Mouse (Mus musculus) limb, embryonic 14.5 days (tissue): ENCODE data around the gene Chrm5. TPM values are rescaled to one million over a fixed set of nuclear protein-coding genes. Genes with fewer than 3 reads are reported as not detected.
"Not testable (repeated sequence)": the region's sequence is repeated elsewhere in the genome, so short reads cannot be mapped to it uniquely, and the experiment has no call there.

Source experiments
- ATAC-seq: fragments of 200-750 bp; cut with Nextera tagmentation; 2 replicates; pipeline ENCODE4 v1.8.0; 2017; ENCODE audit warnings: low read depth, moderate number of reproducible peaks, moderate TSS enrichment; ENCODE audit not compliant: low FRiP score
- DNase-seq: peaks from one replicate; pipeline ENCODE4 v3.0.0-alpha.2; 2015; ENCODE audit warnings: low spot score
- H3K27ac ChIP-seq: fragments of 300-500 bp; sonication (generic); replicated peaks from 2 replicates; pipeline ENCODE4 v1.5.1; 2014; ENCODE audit warnings: low read depth, mild to moderate bottlenecking, low read length, moderate library complexity, mixed read lengths
- H3K27me3 ChIP-seq: fragments of 300-500 bp; sonication (generic); 2 replicates; pipeline ENCODE4 v1.6.1; 2014; ENCODE audit warnings: low read length, mixed read lengths; ENCODE audit not compliant: control insufficient read depth, insufficient read depth
- H3K36me3 ChIP-seq: fragments of 300-500 bp; sonication (generic); 2 replicates; pipeline ENCODE4 v1.6.1; 2014; ENCODE audit warnings: mild to moderate bottlenecking, low read length, moderate library complexity, mixed read lengths; ENCODE audit not compliant: control insufficient read depth, insufficient read depth
- H3K4me1 ChIP-seq: fragments of 300-500 bp; sonication (generic); 2 replicates; pipeline ENCODE4 v1.6.1; 2014; ENCODE audit warnings: antibody characterized with exemption, low read length, mixed read lengths; ENCODE audit not compliant: control insufficient read depth, insufficient read depth
- H3K4me2 ChIP-seq: fragments of 300-500 bp; sonication (generic); replicated peaks from 2 replicates; pipeline ENCODE4 v1.6.1; 2014; ENCODE audit warnings: low read depth, mild to moderate bottlenecking, low read length, moderate library complexity; ENCODE audit not compliant: severe bottlenecking
- H3K4me3 ChIP-seq: fragments of 300-500 bp; sonication (generic); replicated peaks from 2 replicates; pipeline ENCODE4 v1.5.1; 2014; ENCODE audit warnings: low read length
- H3K9ac ChIP-seq: fragments of 300-500 bp; sonication (generic); 2 replicates; pipeline ENCODE4 v1.6.1; 2014; ENCODE audit warnings: mild to moderate bottlenecking, low read depth, low read length, moderate library complexity; ENCODE audit not compliant: severe bottlenecking
- H3K9me3 ChIP-seq: fragments of 300-500 bp; sonication (generic); 2 replicates; pipeline ENCODE4 v1.6.1; 2016; ENCODE audit warnings: low read length; ENCODE audit not compliant: control insufficient read depth
- POLR2A ChIP-seq: fragments of 200-500 bp; IDR thresholded peaks from 2 replicates; pipeline ENCODE4 v1.8.0; 2012; ENCODE audit warnings: inconsistent platforms, mild to moderate bottlenecking, moderate library complexity, borderline replicate concordance; ENCODE audit not compliant: insufficient read depth, insufficient read length; ENCODE audit errors: extremely low read depth
- WGBS: fragments of 180-500 bp; shearing (Covaris S2); extraction: QIAGEN DNeasy Blood & Tissue Kit; methylation state at CpG from one replicate; pipeline ENCODE4 v1.1.7; 2014; 5-methylcytosine and 5-hydroxymethylcytosine counted together
- polyA plus RNA-seq, 2 experiments: library from polyadenylated mRNA; depleted of rRNA in 1 of 2; stranded (reverse) in 1 of 2; unstranded in 1 of 2; fragments of >200 nt; fragmentation: Nextera tagmentation in 1 of 2; extraction: Ambion mirVana in 1 of 2; gene quantifications; 2 replicates each; pipeline versions ENCODE4 v1.2.1 to v1.2.3; 2012 to 2014

The Chrm5 gene
- polyA plus RNA-seq, 2 experiments = not detected

DNA sequence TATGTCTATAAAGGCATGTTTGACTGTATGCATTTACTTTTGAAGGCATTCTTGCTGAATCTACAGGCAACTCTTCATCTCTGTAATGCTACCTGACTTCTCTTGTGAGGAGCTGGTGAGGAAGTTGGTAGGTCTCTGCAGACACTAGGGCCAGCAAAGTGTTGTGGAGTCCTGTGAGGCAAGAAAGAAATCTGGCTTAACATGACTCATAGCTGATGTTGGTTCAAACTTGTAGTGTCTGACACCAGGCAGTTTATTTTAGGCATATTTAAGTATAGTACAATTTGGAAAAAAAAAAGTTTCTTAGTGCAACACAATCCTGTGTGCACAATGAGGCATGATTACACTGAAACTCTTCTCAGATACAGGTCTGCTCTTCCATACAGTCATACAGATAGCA is 11.0 kb downstream of the Chrm5 start:
- TF ChIP-seq POLR2A = no peak
- H3K9me3 ChIP-seq = no peaks in the 10 kb centered on the region
- H3K36me3 ChIP-seq = peaks cover 41% of the 10 kb centered on the region
- H3K27ac ChIP-seq = no peak overlapping the region
- no peak overlapping the region for H3K4me3 ChIP-seq
- no peaks in the 10 kb centered on the region for H3K27me3 ChIP-seq
- no peak for ATAC-seq
- no peaks in the 10 kb centered on the region for H3K4me1 ChIP-seq
- H3K4me2 ChIP-seq = no peak overlapping the region
- no peak for DNase-seq
- no peak overlapping the region for H3K9ac ChIP-seq

DNA sequence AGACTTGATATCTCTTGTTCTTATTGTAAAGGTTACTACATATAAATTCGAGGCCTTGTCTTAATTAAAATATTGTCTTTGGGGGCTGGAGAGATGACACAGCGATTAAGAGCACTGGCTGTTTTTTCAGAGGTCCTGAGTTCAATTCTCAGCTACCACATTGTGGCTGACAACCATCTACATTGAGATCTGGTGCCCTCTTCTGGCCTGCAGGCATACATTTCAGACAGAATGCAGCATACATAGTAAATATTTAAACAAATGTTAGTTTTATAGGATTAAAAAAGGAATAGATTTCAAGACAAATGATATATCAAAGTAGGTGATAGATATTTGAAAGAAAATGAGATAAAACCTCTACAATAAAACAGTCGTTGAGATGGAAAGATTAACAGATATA is 20.0 kb downstream of the Chrm5 start:
- DNase-seq = no peak
- Histone ChIP-seq H3K27me3 (no peaks in the 10 kb centered on the region), H3K27ac (no peak overlapping the region), H3K36me3 (peaks cover 24% of the 10 kb centered on the region), H3K9ac (no peak overlapping the region), H3K4me3 (no peak overlapping the region), H3K4me2 (no peak overlapping the region), H3K4me1 (peaks cover 4% of the 10 kb centered on the region; the same call in 1 of the 2 replicates), H3K9me3 (no peaks in the 10 kb centered on the region)
- WGBS = 93% methylated on average over 3 of the region's 3 CpGs
- ATAC-seq = no peak
- no peak for TF ChIP-seq POLR2A

DNA sequence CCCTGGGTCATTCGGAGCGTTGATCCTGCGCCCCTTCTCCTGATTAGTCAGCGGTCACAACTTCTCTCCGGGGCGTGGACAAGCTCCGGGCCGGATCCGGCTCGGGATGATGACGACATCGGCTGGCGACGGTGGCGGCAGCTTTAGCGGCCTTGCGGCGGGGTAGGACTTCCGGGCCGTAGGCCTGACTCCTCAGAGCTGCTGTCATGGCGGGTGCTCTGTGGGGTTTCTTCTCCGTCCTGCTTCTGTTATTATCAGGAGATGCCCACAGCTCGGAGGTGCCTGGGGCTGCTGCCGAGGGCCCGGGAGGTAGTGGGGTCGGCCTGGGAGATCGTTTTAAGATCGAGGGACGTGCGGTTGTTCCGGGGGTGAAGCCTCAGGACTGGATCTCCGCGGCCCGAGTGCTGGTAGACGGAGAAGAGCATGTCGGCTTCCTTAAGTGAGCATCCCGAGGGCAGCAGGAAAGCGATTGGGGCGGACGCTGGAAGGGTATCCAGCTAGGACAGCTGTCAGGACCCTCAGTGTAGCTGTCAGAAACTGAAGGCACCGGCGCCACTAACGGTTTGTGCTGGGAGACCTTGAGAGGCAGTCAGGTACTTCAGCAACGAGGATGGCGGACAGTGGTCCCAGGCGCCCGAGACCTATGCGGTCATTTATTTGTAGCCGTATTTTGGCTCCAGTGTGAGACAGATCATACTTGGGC is 25.6 kb downstream of the Chrm5 start, which contains the start of gene Emc7:
TSS of gene Emc7 (plus strand) at position 136 of the 703 bp plus-strand sequence.
- no peaks in the 10 kb centered on the region for H3K27me3 ChIP-seq
- DNase-seq = peak; percentile 96
- peak; percentile 98 for ATAC-seq
- peak within 1 kb of the TSS; percentile 88 for H3K9ac ChIP-seq
- H3K4me3 ChIP-seq = peak within 1 kb of the TSS; percentile 89
- H3K9me3 ChIP-seq = no peaks in the 10 kb centered on the region
- H3K4me1 ChIP-seq = peaks cover 4% of the 10 kb centered on the region; the same call in 1 of the 2 replicates
- peak; percentile 72; the same call in 1 of the 2 replicates for TF ChIP-seq POLR2A
- peak within 1 kb of the TSS; percentile 78 for H3K4me2 ChIP-seq
- H3K36me3 ChIP-seq = no peaks in the 10 kb centered on the region; the same call in 1 of the 2 replicates
- peak within 1 kb of the TSS; percentile 68 for H3K27ac ChIP-seq
- 3% methylated on average over 47 of the region's 49 CpGs for WGBS

DNA sequence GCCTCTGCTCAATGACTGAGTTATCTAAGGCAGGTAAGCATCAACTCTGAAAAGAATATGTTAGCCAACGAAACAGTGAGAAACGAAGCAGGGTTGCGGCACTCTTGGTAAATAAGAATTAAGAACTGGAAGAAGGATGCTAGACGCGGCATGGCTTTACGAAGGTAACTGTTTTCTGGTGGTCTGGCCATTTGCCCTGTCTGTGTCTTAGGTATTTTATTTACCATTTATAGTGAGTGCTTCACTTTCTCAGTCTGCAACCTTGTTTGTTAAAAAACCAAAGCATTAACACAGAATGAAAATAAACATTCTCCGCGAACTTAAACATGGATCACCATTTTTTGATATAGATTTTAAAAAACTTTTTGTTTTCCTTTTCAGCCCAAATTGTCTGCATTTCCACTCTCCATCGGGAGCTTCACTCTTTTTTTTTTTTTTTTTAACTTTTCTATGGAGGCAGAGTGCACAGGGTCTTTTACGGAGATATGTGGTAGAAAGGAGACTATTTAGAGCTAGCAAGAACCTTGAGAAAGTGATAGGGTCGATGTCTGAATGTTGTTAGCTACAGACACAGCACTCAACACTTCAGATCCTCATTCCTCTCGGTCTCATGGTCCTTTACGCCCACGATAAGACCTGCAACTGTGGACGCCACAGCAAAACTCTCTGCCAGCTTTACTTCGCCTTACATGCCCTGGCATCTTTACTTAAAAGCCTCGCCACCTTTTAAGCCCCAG is 26.3 kb downstream of the Chrm5 start:
- ATAC-seq (peak; percentile 36; the same call in 1 of the 2 replicates), DNase-seq (no peak)
- Histone ChIP-seq H3K4me2 (peak overlapping the region; percentile 78), H3K4me3 (peak overlapping the region; percentile 89), H3K9ac (peak overlapping the region; percentile 88), H3K27ac (peak overlapping the region; percentile 67), H3K4me1 (peaks cover 4% of the 10 kb centered on the region; the same call in 1 of the 2 replicates), H3K9me3 (no peaks in the 10 kb centered on the region), H3K27me3 (no peaks in the 10 kb centered on the region), H3K36me3 (no peaks in the 10 kb centered on the region)
- no peak for TF ChIP-seq POLR2A
- WGBS = 30% methylated on average over 17 of the region's 17 CpGs

DNA sequence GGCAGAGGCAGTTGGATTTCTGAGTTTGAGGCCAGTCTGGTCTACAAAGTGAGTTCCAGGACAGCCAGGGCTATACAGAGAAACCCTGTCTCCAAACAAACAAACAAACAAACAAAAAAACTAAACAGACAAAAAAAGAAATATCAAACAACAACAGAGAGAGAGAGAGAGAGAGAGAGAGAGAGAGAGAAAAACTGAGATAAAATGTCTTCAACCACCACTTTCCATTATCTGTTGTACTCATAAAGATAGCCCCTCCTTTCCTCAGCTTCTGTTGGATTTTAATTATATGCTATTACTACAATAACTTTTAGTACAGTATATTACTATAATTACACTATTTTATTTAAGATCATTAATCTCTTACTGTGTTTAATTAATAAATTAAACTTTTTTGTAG is 28.1 kb downstream of the Chrm5 start:
- not testable (repeated sequence) for H3K4me1 ChIP-seq, DNase-seq, ATAC-seq, H3K9ac ChIP-seq, H3K27ac ChIP-seq, H3K9me3 ChIP-seq, H3K4me2 ChIP-seq, H3K4me3 ChIP-seq, H3K27me3 ChIP-seq, H3K36me3 ChIP-seq
